Mouse (Mus musculus) embryonic fibroblast, embryonic 13.5 days (primary cell): ENCODE data around the gene Bod1l.

Source experiments
- CTCF ChIP-seq: IDR thresholded peaks from 2 replicates; pipeline ENCODE4 v1.5.1; 2011; ENCODE audit warnings: mild to moderate bottlenecking, control low read depth, low read length, moderate library complexity, borderline replicate concordance; ENCODE audit not compliant: insufficient read depth
- POLR2A ChIP-seq: IDR thresholded peaks from 2 replicates; pipeline ENCODE4 v1.6.1; 2011; ENCODE audit warnings: low read depth, mild to moderate bottlenecking, control low read depth, low read length, moderate library complexity

GRCm38 (mm10) chr5:41744898-41745780, 99.0 kb downstream of the Bod1l start:
- no peak for TF ChIP-seq POLR2A
- TF ChIP-seq CTCF: no peak
